Mouse (Mus musculus): ENCODE measurements around the gene Gipc1.

Gipc1 gene

GRCm38 (mm10) chr8:83680603-83681002 lies 28.1 kb downstream of the Gipc1 start:
- DNase-seq (ENCODE audit: low spot score) = no peak

GRCm38 (mm10) chr8:83681099-83681498 lies 28.6 kb downstream of the Gipc1 start:
- DNase-seq (ENCODE audit: low spot score) = no peak

- DNase-seq (ENCODE audit: low spot score) = no peak
Measured at GRCm38 (mm10) chr8:83684517-83684916, 32.0 kb downstream of the Gipc1 start.

GRCm38 (mm10) chr8:83689264-83689663 lies 36.8 kb downstream of the Gipc1 start:
- no peak for DNase-seq (ENCODE audit: low spot score)

- DNase-seq (ENCODE audit: low spot score) = no peak
Measured at GRCm38 (mm10) chr8:83693609-83694236, 41.2 kb downstream of the Gipc1 start.

- no peak for DNase-seq (ENCODE audit: low spot score)
Measured at GRCm38 (mm10) chr8:83694369-83695160, 42.1 kb downstream of the Gipc1 start.

GRCm38 (mm10) chr8:83695351-83696106 lies 43.1 kb downstream of the Gipc1 start:
- DNase-seq (ENCODE audit: low spot score) = no peak

GRCm38 (mm10) chr8:83697374-83698220 lies 45.1 kb downstream of the Gipc1 start:
- peak; percentile 70 for DNase-seq (ENCODE audit: low spot score)

- DNase-seq (ENCODE audit: low spot score) = no peak
Measured at GRCm38 (mm10) chr8:83698291-83698660, 45.8 kb downstream of the Gipc1 start.

- DNase-seq (ENCODE audit: low spot score) = peak; percentile 69
Measured at GRCm38 (mm10) chr8:83698661-83699453, 46.4 kb downstream of the Gipc1 start, which contains the start of gene Pkn1. Gene Pkn1 (minus strand): TSS chr8:83699179.

- DNase-seq (ENCODE audit: low spot score) = no peak
Measured at GRCm38 (mm10) chr8:83699566-83699965, 47.1 kb downstream of the Gipc1 start.

- DNase-seq (ENCODE audit: low spot score) = peak; percentile 31
Measured at GRCm38 (mm10) chr8:83700423-83701085, 48.1 kb downstream of the Gipc1 start.

GRCm38 (mm10) chr8:83703426-83703825 lies 50.9 kb downstream of the Gipc1 start:
- no peak for DNase-seq (ENCODE audit: low spot score)

GRCm38 (mm10) chr8:83706411-83706810 lies 53.9 kb downstream of the Gipc1 start:
- no peak for DNase-seq (ENCODE audit: low spot score)

GRCm38 (mm10) chr8:83707554-83707953 lies 55.1 kb downstream of the Gipc1 start:
- DNase-seq (ENCODE audit: low spot score) = no peak
